Mouse (Mus musculus) erythroid progenitor cell, adult 5-6 weeks (primary cell): ENCODE measurements at regions not wholly inside any gene's neighbourhood (a gene's known extent, or its start where the extent isn't known, plus 50 kb on each side); places are given as distances from the start of the nearest gene placed in this dataset.

ENCODE experiments used
- ATAC-seq: replicated peaks from 2 replicates; pipeline ENCODE4 v1.8.0; 2016; ENCODE audit warnings: moderate number of reproducible peaks, mild to moderate bottlenecking, moderate TSS enrichment, inconsistent platforms; ENCODE audit not compliant: poor library complexity, low FRiP score, severe bottlenecking

DNA sequence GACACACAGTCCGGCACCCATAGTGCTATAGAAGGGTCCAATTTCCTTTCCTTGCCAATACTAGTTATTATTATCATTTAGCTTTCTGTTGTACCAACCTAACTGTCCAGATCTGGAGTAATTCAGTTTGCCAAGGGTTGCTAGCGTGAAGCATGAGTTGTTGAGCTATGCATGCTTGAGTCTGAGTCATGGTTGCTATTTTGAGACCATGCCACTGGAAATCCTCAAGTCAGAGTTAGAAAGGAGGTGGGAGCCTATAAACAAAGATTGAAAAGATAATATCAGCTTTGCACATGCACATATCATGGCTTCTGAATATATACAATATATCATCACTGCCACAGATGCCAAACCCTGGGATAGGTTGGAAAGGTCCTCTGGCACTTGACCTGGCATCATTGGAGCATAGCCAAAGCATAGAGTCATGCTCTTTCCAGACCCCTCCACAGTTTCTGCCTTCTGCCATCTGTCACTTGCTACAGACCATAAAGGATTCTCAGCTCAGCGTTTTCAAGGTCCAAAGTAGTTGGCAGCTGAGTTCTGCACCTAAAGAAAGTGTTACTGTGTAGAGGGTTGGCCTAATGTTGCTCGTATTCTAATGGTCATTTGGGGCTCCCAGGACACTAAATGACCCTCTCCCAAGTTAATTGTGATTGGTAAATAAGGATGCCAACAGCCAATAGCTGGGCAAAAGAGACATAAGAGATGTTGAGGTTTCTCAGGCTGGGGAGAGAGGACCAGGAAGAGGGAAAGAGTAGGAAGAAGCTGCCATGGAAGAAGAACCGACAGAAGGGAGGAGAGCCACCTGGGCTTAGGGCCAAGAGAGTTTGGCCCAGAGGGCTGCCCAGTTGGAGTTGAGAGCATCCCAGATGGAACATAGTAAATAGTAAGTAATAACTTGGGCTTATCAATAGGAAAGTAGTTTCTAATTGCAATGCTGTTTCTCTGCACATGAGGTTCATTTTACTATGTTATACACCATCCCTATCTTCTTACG lies 586.9 kb downstream of the Ptprc start:
- ATAC-seq = no peak

DNA sequence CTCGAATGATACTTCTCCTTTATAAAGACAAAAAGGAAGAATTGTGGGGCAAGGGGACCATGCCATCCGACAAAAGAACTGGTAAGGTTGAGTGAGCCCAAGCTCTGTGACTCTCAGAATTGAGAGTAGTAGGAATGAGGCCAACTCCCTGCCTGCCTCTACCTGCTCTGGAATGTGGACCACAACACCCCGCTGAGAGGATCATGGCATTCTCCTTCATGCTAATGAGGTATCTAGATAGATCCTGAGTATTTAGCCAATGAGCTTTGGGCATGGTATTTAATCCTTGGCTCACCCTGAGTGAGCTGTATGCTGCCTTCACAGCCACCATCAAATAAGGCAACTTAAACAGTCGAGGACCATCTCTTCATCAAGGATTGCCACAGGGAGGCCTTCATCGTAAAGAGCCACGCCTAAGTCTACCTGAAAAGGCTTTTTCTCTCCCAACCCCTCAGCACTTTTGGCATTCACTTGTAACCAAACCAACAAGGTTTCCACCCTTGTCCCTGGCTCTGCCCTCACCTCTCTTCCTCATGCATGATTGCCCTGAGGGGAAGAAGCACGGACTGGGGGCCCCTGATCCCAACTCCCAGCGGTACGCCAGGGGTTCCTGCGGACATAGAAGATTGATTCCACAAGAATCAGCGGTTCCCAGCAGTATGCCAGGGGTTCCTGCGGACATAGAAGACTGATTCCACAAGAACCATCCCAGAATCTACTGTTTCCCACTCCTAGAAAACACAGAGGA lies 587.9 kb downstream of the Ptprc start:
- ATAC-seq = no peak

DNA sequence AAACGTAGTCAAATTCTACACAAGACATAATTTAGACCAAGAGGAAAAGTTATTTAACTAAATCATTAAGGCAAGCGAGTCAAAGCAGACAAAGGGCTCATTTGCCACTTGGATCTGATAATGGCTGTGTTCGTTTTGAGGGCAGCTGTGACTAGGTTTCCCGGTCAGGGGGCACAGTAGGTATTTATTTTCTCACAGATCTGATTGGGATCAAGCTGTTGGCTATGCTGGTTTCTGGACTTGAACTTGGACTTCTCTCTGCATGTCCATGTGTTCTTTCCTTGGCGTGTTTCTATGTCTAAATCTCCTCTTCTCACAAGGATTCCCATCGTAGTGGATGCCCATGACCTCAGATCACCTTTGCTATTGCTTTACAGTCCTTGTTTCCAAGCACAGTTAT lies 590.8 kb downstream of the Ptprc start:
- no peak for ATAC-seq

DNA sequence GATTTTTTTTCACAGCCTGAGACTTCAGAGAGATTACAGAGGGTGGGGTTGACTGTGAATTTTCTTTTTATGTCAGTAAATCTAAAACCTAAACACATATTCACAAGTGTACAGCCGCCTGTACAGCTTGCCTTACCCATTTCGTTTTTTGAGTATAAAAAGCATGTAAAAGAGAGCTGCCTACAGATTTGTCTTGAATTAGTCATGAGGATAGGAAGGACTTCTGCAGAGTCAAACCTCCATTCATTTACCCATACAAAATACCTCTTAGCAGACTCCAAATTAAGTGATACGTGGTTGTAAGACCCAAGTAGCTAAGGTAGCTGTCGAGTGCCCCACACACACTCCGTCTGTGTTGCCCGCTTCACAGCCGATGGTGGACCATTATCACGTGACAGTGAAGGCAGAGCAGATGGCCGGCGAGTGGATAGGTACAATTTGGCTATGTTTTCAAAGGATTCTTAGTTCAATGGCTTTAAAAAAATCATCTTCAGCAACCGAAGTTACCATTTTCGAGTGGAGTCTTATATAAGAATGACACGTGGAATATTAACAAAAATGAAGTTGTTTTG lies 591.3 kb downstream of the Ptprc start:
- ATAC-seq = no peak

DNA sequence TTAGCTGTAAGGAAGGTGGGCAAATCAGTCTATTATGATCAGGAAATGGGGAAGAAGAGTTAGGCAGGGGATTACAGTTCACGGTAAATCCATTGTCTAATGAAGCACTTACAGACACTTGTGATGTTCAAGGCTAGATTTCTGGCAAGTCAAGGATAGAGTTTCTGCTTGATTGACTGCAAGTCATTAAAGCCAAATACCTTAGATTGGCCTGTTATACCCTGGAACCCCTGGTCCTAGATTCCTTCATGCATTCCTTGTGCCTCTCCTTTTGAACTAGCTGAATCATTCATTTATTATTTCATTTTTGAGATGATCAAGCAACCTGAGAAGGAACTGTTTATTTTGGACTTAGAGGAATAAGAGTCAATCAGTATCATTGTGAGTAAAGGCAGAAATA lies 597.9 kb downstream of the Ptprc start:
- no peak for ATAC-seq

DNA sequence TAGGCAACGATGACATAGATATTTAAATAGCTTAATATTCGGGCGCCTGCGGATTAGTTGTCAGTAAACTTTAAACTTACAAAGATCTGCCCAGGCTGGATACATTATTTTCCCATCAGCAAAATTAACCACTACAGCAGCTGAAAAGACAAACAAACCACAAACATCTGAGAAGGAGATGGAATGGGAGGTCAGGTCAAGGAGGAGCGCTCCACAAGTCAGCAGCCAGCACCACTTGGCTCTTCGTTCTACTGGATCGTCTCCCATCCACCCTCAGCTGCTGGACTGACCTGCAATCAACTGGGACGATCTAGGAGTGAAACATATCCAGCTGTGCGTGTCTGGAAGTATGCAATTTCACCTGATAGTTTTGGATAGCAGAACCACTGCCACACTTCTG lies 599.3 kb downstream of the Ptprc start:
- no peak for ATAC-seq

DNA sequence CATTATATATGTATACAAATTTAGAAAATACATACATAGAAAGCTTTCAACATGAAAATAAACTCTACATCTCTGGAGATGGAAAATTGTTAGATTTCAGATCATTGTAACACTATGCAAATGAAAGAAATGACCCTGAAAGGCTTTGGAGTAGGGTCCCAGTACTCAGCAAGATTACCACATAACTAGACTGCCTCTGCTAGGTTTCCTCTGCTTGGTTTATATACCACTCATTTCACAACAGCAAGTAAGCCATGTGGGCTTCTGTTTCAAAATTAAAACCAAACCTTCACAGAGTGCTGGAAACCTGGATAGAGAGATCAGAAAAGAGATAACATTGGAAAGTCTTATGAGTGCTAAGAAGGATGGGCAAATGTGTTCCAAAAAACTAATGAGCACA lies 600.1 kb downstream of the Ptprc start:
- ATAC-seq = no peak

DNA sequence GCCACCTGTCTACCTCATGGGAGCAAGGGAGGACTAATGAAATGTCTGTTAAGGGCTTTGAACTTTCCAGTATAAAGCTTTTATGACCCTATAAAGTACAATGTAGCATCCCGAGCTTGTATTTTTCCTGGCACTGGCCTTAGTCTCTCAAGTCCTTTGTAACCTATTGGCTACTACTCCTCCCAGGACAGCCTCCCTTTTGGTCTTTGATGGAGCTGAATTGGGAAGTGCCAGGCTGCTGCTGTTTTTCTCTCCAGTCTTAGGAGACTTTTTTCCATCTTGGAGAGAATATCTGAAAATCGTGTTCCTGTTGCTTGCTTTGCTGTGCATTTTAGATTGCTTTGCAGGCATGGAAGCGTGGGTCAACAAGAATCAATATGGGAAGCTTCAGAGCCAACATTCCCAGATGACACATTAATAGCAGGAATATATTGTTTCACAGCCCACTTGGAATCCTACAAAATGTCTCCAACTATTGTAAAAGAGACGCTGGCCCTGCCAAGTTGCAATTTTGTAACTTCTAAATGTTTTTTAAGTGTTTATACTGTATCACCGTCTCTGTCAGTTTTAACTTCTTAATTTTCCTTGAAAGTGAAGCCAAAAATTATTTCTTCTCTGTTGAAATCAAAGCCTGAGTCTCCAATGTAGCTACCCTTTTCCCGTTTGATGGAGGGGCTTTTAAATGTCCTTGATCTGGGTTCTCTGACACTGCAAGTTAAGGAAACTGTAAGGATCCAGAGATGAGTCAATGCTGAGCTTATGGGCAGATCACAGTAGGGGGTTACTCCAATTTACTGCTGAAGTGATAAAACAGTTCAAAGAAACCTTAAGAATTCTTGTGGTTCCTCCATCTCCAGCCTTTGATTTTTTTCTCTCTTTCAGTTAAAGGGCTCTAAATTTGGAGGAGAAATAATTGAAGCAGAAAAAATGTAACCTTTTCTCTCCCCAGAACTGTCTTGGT lies 603.3 kb downstream of the Ptprc start:
- no peak for ATAC-seq

DNA sequence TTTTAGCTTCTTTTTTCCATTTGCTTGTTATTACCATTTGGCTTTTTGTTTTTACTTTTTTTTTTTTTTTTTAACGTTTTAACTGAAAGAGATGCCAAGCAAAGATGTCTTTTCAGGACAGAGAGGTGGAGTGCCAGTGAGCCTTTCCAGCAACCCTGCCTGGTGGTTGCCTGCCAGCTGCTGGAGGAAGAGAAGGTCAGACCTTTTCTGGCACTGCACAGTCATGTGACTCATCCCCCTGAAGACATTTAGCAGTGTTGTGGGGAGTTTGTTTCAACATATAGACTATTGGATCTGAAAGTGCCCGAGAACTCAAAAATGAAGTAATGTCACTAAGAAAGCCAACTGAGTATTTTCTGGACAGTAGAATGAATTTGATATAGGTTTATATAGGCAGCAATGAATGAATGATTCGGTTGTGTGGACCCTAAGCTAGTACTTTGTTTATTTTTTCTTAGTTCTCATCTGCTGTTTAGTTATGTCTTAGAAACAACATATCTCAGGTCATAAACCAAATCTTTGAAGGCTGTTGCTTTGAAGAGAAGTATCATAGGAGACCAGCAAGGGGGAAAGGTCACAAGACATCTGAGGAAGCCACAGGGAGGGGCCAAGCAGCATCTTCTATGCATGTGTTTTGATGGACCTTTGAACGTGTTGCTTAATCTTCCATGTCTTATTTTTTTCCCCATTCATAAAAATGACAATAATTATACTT lies 604.2 kb downstream of the Ptprc start:
- ATAC-seq = no peak

DNA sequence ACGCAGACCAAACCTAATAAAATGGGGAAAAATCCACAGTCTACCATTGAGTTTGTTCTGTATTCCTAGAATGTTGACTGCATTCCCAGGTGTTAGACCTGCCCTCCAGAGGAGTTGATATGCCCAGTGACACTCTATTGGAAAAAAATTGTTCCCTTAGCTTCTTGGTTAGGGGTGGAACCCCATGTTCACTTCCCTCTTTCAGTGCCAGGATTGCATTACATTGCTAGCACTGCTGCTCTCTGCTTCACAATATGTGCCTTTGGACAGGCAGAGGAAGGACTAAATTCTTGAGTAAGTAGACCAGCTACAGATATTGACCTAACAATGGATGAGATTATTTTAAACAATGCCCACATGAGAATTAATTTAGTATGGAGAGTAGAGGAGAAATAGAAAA lies 607.3 kb upstream of the Nr5a2 start:
- no peak for ATAC-seq

DNA sequence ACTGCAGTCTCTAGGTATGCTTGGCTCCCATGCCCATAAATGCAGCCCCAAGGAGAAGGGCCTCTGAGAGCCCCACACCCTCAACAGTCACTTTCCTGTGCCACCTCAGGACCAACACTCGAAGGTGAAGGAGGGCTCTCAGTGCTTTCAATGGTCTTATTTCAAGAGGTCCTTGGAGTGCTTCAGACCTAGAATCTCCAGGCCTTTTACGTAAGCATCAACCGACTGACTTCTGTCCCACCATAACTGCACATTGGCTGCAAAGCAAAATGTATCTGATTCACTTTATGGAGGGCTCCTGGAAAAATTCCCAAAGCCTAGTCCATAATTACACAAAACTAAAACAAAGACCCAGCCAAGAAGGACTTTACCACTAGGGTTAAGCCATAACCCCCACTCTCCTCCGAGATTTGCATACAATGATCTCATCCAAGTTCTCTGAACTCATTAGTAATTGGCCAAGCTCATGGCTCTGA lies 605.4 kb upstream of the Nr5a2 start:
- ATAC-seq = no peak

DNA sequence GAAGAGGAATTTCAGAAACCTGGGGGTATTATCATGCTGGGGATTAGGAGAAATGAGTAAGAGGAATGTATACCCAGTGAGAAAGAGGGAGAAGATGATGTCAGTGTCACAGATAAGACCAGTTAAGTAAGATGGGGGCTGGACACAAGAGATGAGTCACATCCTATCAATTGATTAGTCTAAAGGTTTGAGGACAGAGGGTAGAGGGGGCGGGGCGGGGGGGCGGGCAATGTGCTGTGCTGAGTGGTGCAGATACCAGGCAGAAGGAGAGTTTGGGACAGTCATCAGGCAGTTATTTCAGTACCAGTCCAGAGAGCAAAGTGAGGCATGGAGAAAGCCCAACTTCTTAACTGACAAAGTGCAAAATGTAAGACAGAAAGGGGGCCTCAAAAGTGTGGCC lies 601.4 kb upstream of the Nr5a2 start:
- ATAC-seq = no peak

DNA sequence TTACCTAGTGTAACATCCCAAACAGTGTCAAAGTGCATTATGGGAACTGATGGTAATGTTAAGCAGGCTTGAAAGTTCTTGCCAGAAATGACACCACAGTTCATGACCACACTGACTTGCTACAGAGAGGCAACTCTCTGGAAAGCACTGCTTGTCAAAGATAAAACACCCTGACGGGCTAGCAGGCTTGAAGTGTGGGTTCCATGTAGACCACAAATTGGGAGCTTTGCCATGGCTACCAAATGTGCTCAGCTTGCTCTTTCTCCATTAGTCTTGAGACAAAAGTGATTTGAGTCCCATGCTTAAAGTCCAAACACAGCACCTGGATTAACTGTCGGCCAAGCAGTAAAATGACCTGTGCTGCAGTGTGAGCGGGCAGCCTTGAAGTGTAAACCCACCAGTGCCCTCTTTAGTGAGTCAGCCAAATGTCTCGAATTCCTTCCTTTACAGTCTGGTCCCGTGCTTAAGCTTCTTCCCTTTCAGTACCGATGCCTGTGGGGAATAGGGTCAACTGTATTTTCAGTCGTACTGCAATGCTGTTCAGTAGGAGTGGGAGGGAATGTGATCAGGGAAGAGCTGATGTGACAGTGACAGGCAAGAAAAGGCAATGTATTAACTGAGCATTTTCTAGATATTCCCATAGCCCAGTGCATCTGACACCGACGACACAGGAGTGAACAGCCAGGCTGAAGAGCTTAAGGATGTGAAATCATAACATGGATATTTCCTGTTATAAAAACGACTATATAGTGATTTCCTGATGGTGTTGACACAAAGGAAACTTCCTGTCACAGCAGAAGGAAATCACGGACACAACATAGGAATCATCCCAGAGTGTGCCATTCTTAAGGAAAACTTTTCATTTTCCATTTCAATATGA lies 600.4 kb upstream of the Nr5a2 start:
- no peak for ATAC-seq

DNA sequence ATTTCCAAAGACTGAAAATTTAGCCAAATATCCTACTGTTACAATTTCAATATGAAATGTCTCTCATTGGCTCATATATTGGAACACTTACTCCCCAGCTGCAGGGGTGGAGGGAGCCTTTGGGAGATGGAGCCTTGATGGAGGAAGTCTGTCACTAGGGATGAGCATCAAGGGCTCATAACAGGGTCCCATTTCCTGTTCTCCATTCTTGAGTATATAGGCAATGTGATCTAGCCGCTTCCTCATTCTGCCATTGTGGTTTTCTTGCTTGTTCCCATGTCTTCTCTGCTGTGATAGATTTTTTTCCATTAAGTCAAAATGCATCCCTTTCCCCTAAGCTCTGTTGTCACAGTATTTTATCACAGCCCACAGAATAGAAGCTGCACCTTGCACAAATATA lies 589.4 kb upstream of the Nr5a2 start:
- ATAC-seq = no peak

DNA sequence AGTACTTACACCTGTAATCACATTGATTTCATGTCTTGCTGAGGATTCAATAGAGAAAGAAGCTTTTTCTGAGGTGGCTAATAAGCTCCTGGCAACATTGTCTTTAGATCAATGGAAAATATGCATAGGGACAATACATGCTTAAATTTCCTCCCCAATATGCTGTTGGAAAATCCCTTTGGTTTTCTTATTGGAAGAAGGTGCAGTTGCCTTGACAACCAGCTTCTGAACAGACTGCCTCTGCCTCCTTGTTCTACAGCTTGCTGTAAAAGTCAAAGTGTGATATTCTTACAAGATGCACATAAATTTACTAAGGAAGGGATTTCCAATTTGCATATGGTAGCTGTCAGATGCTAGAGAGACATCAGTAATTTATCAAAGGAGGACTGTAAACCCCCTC lies 585.4 kb upstream of the Nr5a2 start:
- ATAC-seq = no peak

DNA sequence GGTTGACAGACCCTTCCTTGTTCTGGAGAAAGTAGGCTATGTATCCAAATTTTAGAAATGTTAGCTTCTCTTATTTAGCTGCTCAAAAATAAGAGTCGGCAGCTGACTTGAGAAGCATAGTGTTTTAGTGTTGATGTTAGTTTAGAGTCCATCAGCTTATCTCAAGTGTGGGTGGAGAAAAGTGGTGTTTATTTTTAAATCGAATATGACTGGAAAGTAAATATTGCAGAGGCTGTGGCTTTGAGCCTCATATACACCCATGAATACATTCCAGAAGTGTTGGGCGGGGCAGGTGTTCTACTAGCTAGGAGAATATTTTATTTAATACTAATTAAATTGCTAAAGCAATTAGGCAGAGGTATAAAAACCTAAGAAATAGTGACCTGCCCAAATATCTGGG lies 583.6 kb upstream of the Nr5a2 start:
- no peak for ATAC-seq

DNA sequence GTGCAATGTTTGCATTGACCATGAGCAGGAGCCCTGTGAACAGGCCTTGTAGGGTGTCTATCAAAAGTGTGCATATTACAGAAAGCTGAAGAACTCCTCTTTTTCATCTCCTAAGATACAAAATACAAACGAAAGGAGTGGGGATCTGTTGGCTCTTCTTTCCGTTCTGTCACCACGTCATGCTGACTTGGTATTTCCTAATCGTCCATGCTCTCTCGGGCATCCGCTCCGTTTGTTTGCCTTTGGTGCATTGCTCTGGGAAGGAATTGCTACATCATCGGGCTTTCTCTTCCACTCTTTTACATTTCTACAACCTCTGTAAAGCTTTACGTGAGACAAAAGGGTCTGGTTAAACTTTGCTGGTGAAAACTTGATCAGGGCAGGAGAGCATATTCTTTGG lies 581.2 kb upstream of the Nr5a2 start:
- ATAC-seq = no peak
